Comparison of ENCODE assay signal across 19 mouse cellular contexts in genomic region chr4:46836065-46836464, GRCm38 (mm10).
DNase-seq lines count a peak whose midpoint lies in the region; ATAC-seq and TF ChIP-seq lines count a peak whose summit lies in the region.
"Had no signal": no experiment of that assay in that cellular context is flagged by ENCODE, and none has a peak within 500 bp of the region (broad histone marks: within the 10 kb centered on the region; RNA-seq: fewer than 3 reads in every experiment).

No protein-coding gene starts in this region.

- no peaks in the 10 kb centered on the region for H3K36me3 ChIP-seq in forebrain, embryonic 14.5 days (ENCODE audit: control insufficient read depth, insufficient read depth, low read length)
- no peaks in the 10 kb centered on the region for H3K36me3 ChIP-seq in forebrain, embryonic 13.5 days (ENCODE audit: poor library complexity, severe bottlenecking)
- H3K36me3 ChIP-seq in kidney, postnatal 0 days (ENCODE audit: insufficient read depth, low read length): no peaks in the 10 kb centered on the region
- no peaks in the 10 kb centered on the region for H3K36me3 ChIP-seq in kidney, adult 2 months (ENCODE audit: control insufficient read depth, insufficient read depth, low read length)
- no peaks in the 10 kb centered on the region for H3K36me3 ChIP-seq in hindbrain, embryonic 16.5 days (ENCODE audit: control insufficient read depth, insufficient read depth, low read length)
- H3K36me3 ChIP-seq in liver, postnatal 0 days (replicated peaks; ENCODE audit: insufficient read depth, low read length): no peaks in the 10 kb centered on the region
- H3K36me3 ChIP-seq: embryonic facial prominence, embryonic 13.5 days; heart, embryonic 10.5 days; intestine, embryonic 15.5 days; limb, embryonic 12.5 days had no signal

- 0 out of 2 replicates have a peak, but pooled peaks cover 4% of the 10 kb centered on the region for H3K27me3 ChIP-seq in forebrain, embryonic 14.5 days (replicated peaks; ENCODE audit: control insufficient read depth, insufficient read depth, low read length)
- H3K27me3 ChIP-seq in forebrain, embryonic 13.5 days: 0 out of 2 replicates have a peak, but pooled peaks cover 10% of the 10 kb centered on the region
- H3K27me3 ChIP-seq in kidney, postnatal 0 days (ENCODE audit: insufficient read depth, low read length): no peaks in the 10 kb centered on the region
- no peaks in the 10 kb centered on the region for H3K27me3 ChIP-seq in kidney, adult 2 months (replicated peaks; ENCODE audit: control insufficient read depth, insufficient read depth, low read length)
- no peaks in the 10 kb centered on the region for H3K27me3 ChIP-seq in hindbrain, embryonic 16.5 days (replicated peaks; ENCODE audit: control insufficient read depth, insufficient read depth, low read length)
- no peaks in the 10 kb centered on the region for H3K27me3 ChIP-seq in liver, postnatal 0 days (ENCODE audit: insufficient read depth, low read length)
- H3K27me3 ChIP-seq: embryonic facial prominence, embryonic 13.5 days; intestine, embryonic 15.5 days; limb, embryonic 12.5 days had no signal

- WGBS in forebrain, embryonic 14.5 days: 48% methylated on average over 18 of the region's 18 CpGs
- WGBS in forebrain, embryonic 13.5 days: 58% methylated on average over 18 of the region's 18 CpGs
- 34% methylated on average over 18 of the region's 18 CpGs for WGBS in kidney, postnatal 0 days
- WGBS in kidney, adult 2 months: 39% methylated on average over 18 of the region's 18 CpGs
- 32% methylated on average over 18 of the region's 18 CpGs for WGBS in hindbrain, embryonic 16.5 days
- WGBS in liver, postnatal 0 days (ENCODE audit: insufficient replicate concordance): 46% methylated on average over 18 of the region's 18 CpGs

- DNase-seq in forebrain, embryonic 14.5 days (ENCODE audit: low spot score): peak; percentile 46
- peak; percentile 35 for DNase-seq in kidney, postnatal 0 days (ENCODE audit: low spot score)
- no peak for DNase-seq in kidney, adult 2 months
- no peak for DNase-seq in liver, postnatal 0 days
- no peak for DNase-seq in gastrocnemius, postnatal 4 days (ENCODE audit: low spot score in 2 of 2)
- no peak for DNase-seq in adrenal gland, postnatal 14 days
- DNase-seq: adrenal gland, postnatal 36 days; cerebellum, postnatal 36 days; gastrocnemius, postnatal 10 days; heart, postnatal 14 days; right cerebral cortex, postnatal 25 days; thymus, adult 18-20 months had no signal

- no peaks in the 10 kb centered on the region for H3K4me1 ChIP-seq in forebrain, embryonic 14.5 days (ENCODE audit: control insufficient read depth, insufficient read depth, low read length)
- peaks cover 9% of the 10 kb centered on the region; the same call in 1 of the 2 replicates for H3K4me1 ChIP-seq in forebrain, embryonic 13.5 days
- no peaks in the 10 kb centered on the region for H3K4me1 ChIP-seq in kidney, postnatal 0 days (replicated peaks; ENCODE audit: insufficient read depth, low read length)
- H3K4me1 ChIP-seq in kidney, adult 2 months (ENCODE audit: control insufficient read depth, insufficient read depth, low read length): no peaks in the 10 kb centered on the region
- H3K4me1 ChIP-seq in hindbrain, embryonic 16.5 days (ENCODE audit: control insufficient read depth, insufficient read depth, low read depth, low read length): peaks cover 7% of the 10 kb centered on the region
- H3K4me1 ChIP-seq in liver, postnatal 0 days (ENCODE audit: insufficient read depth): no peaks in the 10 kb centered on the region
- H3K4me1 ChIP-seq: embryonic facial prominence, embryonic 13.5 days; heart, embryonic 10.5 days; intestine, embryonic 15.5 days; limb, embryonic 12.5 days; megakaryocyte, embryonic 14.5 days had no signal

- H3K9me3 ChIP-seq in forebrain, embryonic 14.5 days (replicated peaks; ENCODE audit: control insufficient read depth, low read length): no peaks in the 10 kb centered on the region
- no peaks in the 10 kb centered on the region for H3K9me3 ChIP-seq in forebrain, embryonic 13.5 days (replicated peaks)
- no peaks in the 10 kb centered on the region for H3K9me3 ChIP-seq in kidney, postnatal 0 days (replicated peaks; ENCODE audit: low read length)
- H3K9me3 ChIP-seq in hindbrain, embryonic 16.5 days (ENCODE audit: control insufficient read depth, low read length): no peaks in the 10 kb centered on the region
- H3K9me3 ChIP-seq in liver, postnatal 0 days (ENCODE audit: low read length): no peaks in the 10 kb centered on the region
- H3K9me3 ChIP-seq: embryonic facial prominence, embryonic 13.5 days; heart, embryonic 10.5 days; intestine, embryonic 15.5 days; limb, embryonic 12.5 days; megakaryocyte, embryonic 14.5 days had no signal

- no peak overlapping the region for H3K27ac ChIP-seq in forebrain, embryonic 14.5 days (ENCODE audit: low read depth, low read length)
- H3K27ac ChIP-seq in forebrain, embryonic 13.5 days: no peak overlapping the region
- H3K27ac ChIP-seq in kidney, postnatal 0 days: no peak overlapping the region
- no peak overlapping the region for H3K27ac ChIP-seq in kidney, adult 2 months (ENCODE audit: insufficient read depth, low read depth, low read length)
- peak overlapping the region; percentile 51; the same call in 1 of the 2 replicates for H3K27ac ChIP-seq in hindbrain, embryonic 16.5 days (ENCODE audit: low read depth, low read length)
- peak overlapping the region; percentile 0; the same call in 1 of the 2 replicates for H3K27ac ChIP-seq in liver, postnatal 0 days (ENCODE audit: low read depth)
- H3K27ac ChIP-seq: embryonic facial prominence, embryonic 13.5 days; heart, embryonic 10.5 days; intestine, embryonic 15.5 days; limb, embryonic 12.5 days had no signal

- H3K4me3 ChIP-seq in forebrain, embryonic 14.5 days (ENCODE audit: low read depth, low read length): no peak overlapping the region
- no peak overlapping the region for H3K4me3 ChIP-seq in forebrain, embryonic 13.5 days
- no peak overlapping the region for H3K4me3 ChIP-seq in kidney, postnatal 0 days (replicated peaks; ENCODE audit: low read depth, low read length)
- no peak overlapping the region for H3K4me3 ChIP-seq in kidney, adult 2 months (ENCODE audit: insufficient read depth, low read depth, low read length)
- H3K4me3 ChIP-seq in hindbrain, embryonic 16.5 days (ENCODE audit: low read length): no peak overlapping the region
- no peak overlapping the region for H3K4me3 ChIP-seq in liver, postnatal 0 days (ENCODE audit: low read depth, low read length)
- H3K4me3 ChIP-seq: embryonic facial prominence, embryonic 13.5 days; heart, embryonic 10.5 days; intestine, embryonic 15.5 days; limb, embryonic 12.5 days; megakaryocyte, embryonic 14.5 days had no signal

- no peak for TF ChIP-seq CTCF in kidney, postnatal 0 days (IDR thresholded peaks at IDR 0.05; ENCODE audit: low read depth)
- TF ChIP-seq CTCF in kidney, adult 2 months (conservative IDR thresholded peaks at IDR 0.05; ENCODE audit: insufficient read depth, insufficient read length, low read depth, low read length): no peak
- TF ChIP-seq CTCF in liver, postnatal 0 days (IDR thresholded peaks at IDR 0.05; ENCODE audit: low read depth): no peak

- no peak overlapping the region for H3K4me2 ChIP-seq in forebrain, embryonic 14.5 days (ENCODE audit: low read length)
- H3K4me2 ChIP-seq in forebrain, embryonic 13.5 days: no peak overlapping the region
- H3K4me2 ChIP-seq in kidney, postnatal 0 days (ENCODE audit: low read length): peak overlapping the region; percentile 0
- no peak overlapping the region for H3K4me2 ChIP-seq in hindbrain, embryonic 16.5 days (ENCODE audit: low read length)
- peak overlapping the region; percentile 13 for H3K4me2 ChIP-seq in liver, postnatal 0 days (ENCODE audit: low read depth, low read length)
- H3K4me2 ChIP-seq: embryonic facial prominence, embryonic 13.5 days; intestine, embryonic 15.5 days; limb, embryonic 12.5 days had no signal

- TF ChIP-seq POLR2A in kidney, adult 2 months (IDR thresholded peaks at IDR 0.05; ENCODE audit: low read depth, low read length): no peak

- no peak overlapping the region for H3K9ac ChIP-seq in forebrain, embryonic 14.5 days (ENCODE audit: low read length)
- no peak overlapping the region for H3K9ac ChIP-seq in forebrain, embryonic 13.5 days
- no peak overlapping the region for H3K9ac ChIP-seq in kidney, postnatal 0 days (ENCODE audit: low read depth, low read length)
- no peak overlapping the region for H3K9ac ChIP-seq in hindbrain, embryonic 16.5 days (ENCODE audit: low read depth, low read length)
- H3K9ac ChIP-seq in liver, postnatal 0 days (replicated peaks): no peak overlapping the region
- H3K9ac ChIP-seq: embryonic facial prominence, embryonic 13.5 days; intestine, embryonic 15.5 days; limb, embryonic 12.5 days had no signal

- TF ChIP-seq EP300 in liver, postnatal 0 days (IDR thresholded peaks at IDR 0.05; ENCODE audit: low read depth): peak; percentile 67; the same call in 1 of the 2 replicates

- ATAC-seq in forebrain, embryonic 14.5 days: 0 out of 2 replicates have a peak, but pooled peaks have one; percentile 20
- ATAC-seq in forebrain, embryonic 13.5 days: no peak
- no peak for ATAC-seq in kidney, postnatal 0 days (replicated peaks; ENCODE audit: low FRiP score, low read depth)
- ATAC-seq in hindbrain, embryonic 16.5 days: 0 out of 2 replicates have a peak, but pooled peaks have one; percentile 41
- peak; percentile 64 for ATAC-seq in liver, postnatal 0 days
- ATAC-seq: intestine, embryonic 15.5 days had no signal

Comparison
In these comparisons a context has a peak if more than half of its experiments do, and no peak if none do; other contexts are left out.
1. ATAC-seq: peak in forebrain, embryonic 14.5 days (single experiment), hindbrain, embryonic 16.5 days (single experiment) and liver, postnatal 0 days (single experiment); none in forebrain, embryonic 13.5 days (single experiment) and kidney, postnatal 0 days (single experiment).
2. DNase-seq: peak in forebrain, embryonic 14.5 days (single experiment) and kidney, postnatal 0 days (single experiment); none in kidney, adult 2 months (single experiment), liver, postnatal 0 days (single experiment), gastrocnemius, postnatal 4 days (0 of 2) and adrenal gland, postnatal 14 days (single experiment).
3. H3K27ac ChIP-seq: peak in hindbrain, embryonic 16.5 days (single experiment) and liver, postnatal 0 days (single experiment); none in forebrain, embryonic 14.5 days (single experiment), forebrain, embryonic 13.5 days (single experiment), kidney, postnatal 0 days (single experiment) and kidney, adult 2 months (single experiment).
4. H3K4me2 ChIP-seq: peak in kidney, postnatal 0 days (single experiment) and liver, postnatal 0 days (single experiment); none in forebrain, embryonic 14.5 days (single experiment), forebrain, embryonic 13.5 days (single experiment) and hindbrain, embryonic 16.5 days (single experiment).